8 mouse cellular contexts compared by ENCODE assay signal in the genomic region with DNA sequence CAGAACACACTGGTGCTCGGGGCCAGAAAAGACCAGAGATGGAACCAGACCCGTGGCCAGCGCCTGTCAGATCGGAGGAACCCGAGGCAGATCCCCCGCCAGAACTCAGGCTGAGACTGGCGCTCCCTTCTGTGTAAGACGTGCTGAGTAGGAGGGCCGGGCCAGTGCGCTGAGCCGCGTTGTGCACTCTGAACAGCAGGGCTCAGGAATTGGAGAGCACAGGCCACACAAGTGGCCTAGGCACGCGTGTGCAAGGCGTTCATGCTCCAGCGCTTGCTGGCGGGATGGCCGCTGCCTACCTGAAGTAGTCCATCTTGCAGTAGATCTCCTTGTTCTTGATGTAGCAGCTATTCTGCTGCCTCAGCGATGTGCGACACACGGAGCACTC. TPM values are rescaled to one million over a fixed set of nuclear protein-coding genes. Genes with fewer than 3 reads are reported as not detected.
DNase-seq lines count a peak whose midpoint lies in the region; ATAC-seq and TF ChIP-seq lines count a peak whose summit lies in the region.

No protein-coding gene starts in this region.

- no peaks in the 10 kb centered on the region for H3K4me1 ChIP-seq in cortical plate, adult 2 months (ENCODE audit: control insufficient read depth, insufficient read depth, low read length)
- peaks cover 34% of the 10 kb centered on the region for H3K4me1 ChIP-seq in hindbrain, embryonic 14.5 days (replicated peaks; ENCODE audit: control insufficient read depth, insufficient read depth, low read length)

- peaks cover 99% of the 10 kb centered on the region for H3K27me3 ChIP-seq in hindbrain, embryonic 14.5 days (ENCODE audit: control insufficient read depth, insufficient read depth, low read length)

- under 1% methylated on average over 21 of the region's 21 CpGs for WGBS in hindbrain, embryonic 14.5 days

- H3K9me3 ChIP-seq in hindbrain, embryonic 14.5 days (ENCODE audit: control insufficient read depth, low read length) = no peaks in the 10 kb centered on the region

- no peak for TF ChIP-seq POLR2A in cortical plate, adult 2 months (IDR thresholded peaks at IDR 0.05; ENCODE audit: extremely low read depth, insufficient read depth, low read length)

- no peak for TF ChIP-seq CTCF in cortical plate, adult 2 months (IDR thresholded peaks at IDR 0.05; ENCODE audit: extremely low read depth, insufficient read depth, low read length)

- DNase-seq in adrenal gland, postnatal 14 days = peak; percentile 18
- DNase-seq in adrenal gland, adult 18-20 months (ENCODE audit: low spot score in 2 of 2) = no peak
- no peak for DNase-seq in hindbrain, embryonic 14.5 days (ENCODE audit: low spot score)
- peak; percentile 20 for DNase-seq in lung, postnatal 10 days
- no peak for DNase-seq in MN1 (ENCODE audit: low spot score)
- no peak for DNase-seq in urinary bladder, postnatal 36 days (ENCODE audit: low spot score in 2 of 2)
- no peak for DNase-seq in thymus, postnatal 14 days

- H3K36me3 ChIP-seq in hindbrain, embryonic 14.5 days (replicated peaks; ENCODE audit: control insufficient read depth, insufficient read depth) = no peaks in the 10 kb centered on the region

- peak overlapping the region; percentile 0; the same call in 1 of the 2 replicates for H3K4me3 ChIP-seq in cortical plate, adult 2 months (ENCODE audit: insufficient read depth, low read length)
- peak overlapping the region; percentile 10; the same call in 1 of the 2 replicates for H3K4me3 ChIP-seq in hindbrain, embryonic 14.5 days (replicated peaks; ENCODE audit: low read length)

- H3K27ac ChIP-seq in cortical plate, adult 2 months (ENCODE audit: insufficient read depth, low read length) = no peak overlapping the region
- no peak overlapping the region for H3K27ac ChIP-seq in hindbrain, embryonic 14.5 days

- peak overlapping the region; percentile 1; the same call in 1 of the 2 replicates for H3K4me2 ChIP-seq in hindbrain, embryonic 14.5 days (replicated peaks)

- ATAC-seq in hindbrain, embryonic 14.5 days (ENCODE audit: low FRiP score) = no peak

- no peak overlapping the region for H3K9ac ChIP-seq in hindbrain, embryonic 14.5 days

RNA-seq across cellular contexts. Expression of a gene that starts 2.7 kb away (rescaled TPM):
- total RNA-seq in adrenal gland, postnatal 14 days (2021) = 5.4 and 7.2 TPM in 2 replicates
- 1 to 10 TPM in 1 of 2 experiments, under 1 TPM in 1; 0.76 to 1.5 TPM for total RNA-seq in adrenal gland, adult 18-20 months (2021)
- 8.2 and 8.5 TPM in 2 replicates for polyA plus RNA-seq in cortical plate, adult 2 months (2012; rRNA removed)
- polyA plus RNA-seq in hindbrain, embryonic 14.5 days (2014; fragmentation: Nextera tagmentation; extraction: Ambion mirVana) = 0.90 and 1.2 TPM in 2 replicates

RNA-seq across cellular contexts. Expression of a gene that starts 33.6 kb away (rescaled TPM):
- total RNA-seq in adrenal gland, postnatal 14 days (2021) = 26.0 and 27.0 TPM in 2 replicates
- 10 to 100 TPM; 26.0 to 30.6 TPM for total RNA-seq in adrenal gland, adult 18-20 months (2021)
- polyA plus RNA-seq in cortical plate, adult 2 months (2012; rRNA removed) = 21.1 and 23.8 TPM in 2 replicates
- 30.8 and 33.3 TPM in 2 replicates for polyA plus RNA-seq in hindbrain, embryonic 14.5 days (2014; fragmentation: Nextera tagmentation; extraction: Ambion mirVana)

RNA-seq across cellular contexts. Expression of a gene that starts 34.0 kb away (rescaled TPM):
- 27.3 and 27.4 TPM in 2 replicates for total RNA-seq in adrenal gland, postnatal 14 days (2021)
- total RNA-seq in adrenal gland, adult 18-20 months (2021) = 10 to 100 TPM; 26.7 to 29.8 TPM
- 50.0 and 50.4 TPM in 2 replicates for polyA plus RNA-seq in cortical plate, adult 2 months (2012; rRNA removed)
- polyA plus RNA-seq in hindbrain, embryonic 14.5 days (2014; fragmentation: Nextera tagmentation; extraction: Ambion mirVana) = 130 and 137 TPM in 2 replicates

RNA-seq across cellular contexts. Expression of a gene that starts 53.3 kb away (rescaled TPM):
- not detected in 2 replicates for total RNA-seq in adrenal gland, postnatal 14 days (2021)
- under 1 TPM; 0.46 to 0.61 TPM for total RNA-seq in adrenal gland, adult 18-20 months (2021)
- polyA plus RNA-seq in cortical plate, adult 2 months (2012; rRNA removed) = 1.8 and 2.2 TPM in 2 replicates
- polyA plus RNA-seq in hindbrain, embryonic 14.5 days (2014; fragmentation: Nextera tagmentation; extraction: Ambion mirVana) = 3.1 and 4.2 TPM in 2 replicates

RNA-seq across cellular contexts. Expression of a gene that starts 53.3 kb away (rescaled TPM):
- total RNA-seq in adrenal gland, postnatal 14 days (2021) = 365 and 371 TPM in 2 replicates
- total RNA-seq in adrenal gland, adult 18-20 months (2021) = 100 to 1,000 TPM; 208 to 312 TPM
- 218 and 219 TPM in 2 replicates for polyA plus RNA-seq in cortical plate, adult 2 months (2012; rRNA removed)
- polyA plus RNA-seq in hindbrain, embryonic 14.5 days (2014; fragmentation: Nextera tagmentation; extraction: Ambion mirVana) = 324 and 335 TPM in 2 replicates

Comparison
In these comparisons a context has a peak if more than half of its experiments do, and no peak if none do; other contexts are left out.
1. DNase-seq: peak in adrenal gland, postnatal 14 days (single experiment) and lung, postnatal 10 days (single experiment); none in adrenal gland, adult 18-20 months (0 of 2), hindbrain, embryonic 14.5 days (single experiment), MN1 (single experiment), urinary bladder, postnatal 36 days (0 of 2) and thymus, postnatal 14 days (single experiment).